Comparison of ENCODE assay signal across 11 mouse cellular contexts in the genomic region with DNA sequence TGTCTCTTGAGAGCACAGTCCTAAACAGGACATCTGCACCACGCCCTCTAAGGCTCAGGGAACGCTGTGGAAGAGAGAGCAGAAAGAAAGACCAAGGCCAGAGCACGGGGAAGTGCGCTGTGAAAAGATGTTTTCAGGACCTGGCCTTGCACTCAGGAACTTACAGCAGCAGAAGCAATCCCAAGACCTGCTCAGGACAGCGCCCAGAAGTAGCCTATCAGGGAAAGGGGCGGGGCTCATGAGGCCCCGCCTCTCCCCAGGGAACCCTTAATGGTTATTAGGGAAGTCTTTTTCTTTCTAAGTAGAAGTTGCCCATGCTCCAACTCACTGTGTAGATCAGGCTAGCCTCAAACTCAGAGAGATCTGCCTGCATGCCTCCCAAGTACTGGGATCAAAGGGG.
DNase-seq lines count a peak whose midpoint lies in the region; ATAC-seq lines count a peak whose summit lies in the region.
"Had no signal": no experiment of that assay in that cellular context is flagged by ENCODE, and none has a peak within 500 bp of the region (broad histone marks: within the 10 kb centered on the region; RNA-seq: fewer than 3 reads in every experiment).

No protein-coding gene starts in this region.

- no peaks in the 10 kb centered on the region for H3K4me1 ChIP-seq in kidney, embryonic 14.5 days (ENCODE audit: control insufficient read depth, insufficient read depth, low read length)
- 0 out of 2 replicates have a peak, but pooled peaks cover 3% of the 10 kb centered on the region for H3K4me1 ChIP-seq in intestine, embryonic 16.5 days (ENCODE audit: control insufficient read depth, insufficient read depth, low read length)
- H3K4me1 ChIP-seq in forebrain, embryonic 13.5 days, result no peaks in the 10 kb centered on the region

- H3K36me3 ChIP-seq in kidney, embryonic 14.5 days (ENCODE audit: control insufficient read depth, insufficient read depth, low read length), result peaks cover 4% of the 10 kb centered on the region; the same call in 1 of the 2 replicates
- H3K36me3 ChIP-seq in intestine, embryonic 16.5 days (ENCODE audit: control insufficient read depth, insufficient read depth, low read length), result no peaks in the 10 kb centered on the region; the same call in 1 of the 2 replicates
- peaks cover 10% of the 10 kb centered on the region for H3K36me3 ChIP-seq in forebrain, embryonic 13.5 days (ENCODE audit: poor library complexity, severe bottlenecking)

- H3K4me3 ChIP-seq in kidney, embryonic 14.5 days (ENCODE audit: low read length), result no peak overlapping the region
- no peak overlapping the region for H3K4me3 ChIP-seq in intestine, embryonic 16.5 days (ENCODE audit: low read length)
- H3K4me3 ChIP-seq in forebrain, embryonic 13.5 days, result no peak overlapping the region

- no peak overlapping the region for H3K4me2 ChIP-seq in kidney, embryonic 14.5 days (replicated peaks; ENCODE audit: low read depth, low read length)
- no peak overlapping the region for H3K4me2 ChIP-seq in intestine, embryonic 16.5 days (ENCODE audit: low read depth, low read length)
- no peak overlapping the region for H3K4me2 ChIP-seq in forebrain, embryonic 13.5 days

- H3K9ac ChIP-seq in kidney, embryonic 14.5 days (ENCODE audit: low read depth, low read length), result no peak overlapping the region
- H3K9ac ChIP-seq in intestine, embryonic 16.5 days (ENCODE audit: low read depth, low read length), result no peak overlapping the region
- no peak overlapping the region for H3K9ac ChIP-seq in forebrain, embryonic 13.5 days

- H3K27ac ChIP-seq in kidney, embryonic 14.5 days (ENCODE audit: low read depth, low read length), result no peak overlapping the region
- H3K27ac ChIP-seq in intestine, embryonic 16.5 days (ENCODE audit: low read length), result no peak overlapping the region
- H3K27ac ChIP-seq in forebrain, embryonic 13.5 days, result no peak overlapping the region

- no peaks in the 10 kb centered on the region for H3K9me3 ChIP-seq in kidney, embryonic 14.5 days (ENCODE audit: control insufficient read depth, low read length)
- H3K9me3 ChIP-seq in intestine, embryonic 16.5 days (ENCODE audit: control insufficient read depth, low read length), result no peaks in the 10 kb centered on the region
- H3K9me3 ChIP-seq in forebrain, embryonic 13.5 days (replicated peaks), result no peaks in the 10 kb centered on the region

- no peak for DNase-seq in kidney, adult 18-20 months
- DNase-seq in WW6 (ENCODE audit: low read depth, low spot score), result peak; percentile 31
- DNase-seq in lung, postnatal 36 days, result peak; percentile 50
- DNase-seq in thymus, postnatal 4 days, result no peak
- no peak for DNase-seq in frontal cortex, postnatal 10 days (ENCODE audit: low spot score in 2 of 2)
- DNase-seq: cerebellum, adult 18-20 months; gastrocnemius, postnatal 14 days; retina, postnatal 1 day had no signal

- WGBS in kidney, embryonic 14.5 days, result 27% methylated on average over 7 of the region's 7 CpGs
- 17% methylated on average over 7 of the region's 7 CpGs for WGBS in intestine, embryonic 16.5 days
- 29% methylated on average over 7 of the region's 7 CpGs for WGBS in forebrain, embryonic 13.5 days

- no peaks in the 10 kb centered on the region for H3K27me3 ChIP-seq in kidney, embryonic 14.5 days (ENCODE audit: control insufficient read depth, insufficient read depth, low read length)
- no peaks in the 10 kb centered on the region for H3K27me3 ChIP-seq in intestine, embryonic 16.5 days (replicated peaks; ENCODE audit: control insufficient read depth, insufficient read depth, low read length)
- H3K27me3 ChIP-seq in forebrain, embryonic 13.5 days, result no peaks in the 10 kb centered on the region

- ATAC-seq in kidney, embryonic 14.5 days (ENCODE audit: low FRiP score, low TSS enrichment), result peak; percentile 52; the same call in 1 of the 2 replicates
- peak; percentile 59; the same call in 1 of the 2 replicates for ATAC-seq in intestine, embryonic 16.5 days
- ATAC-seq in forebrain, embryonic 13.5 days, result no peak

Comparison
In these comparisons a context has a peak if more than half of its experiments do, and no peak if none do; other contexts are left out.
1. DNase-seq: peak in WW6 (single experiment) and lung, postnatal 36 days (single experiment); none in kidney, adult 18-20 months (single experiment), thymus, postnatal 4 days (single experiment) and frontal cortex, postnatal 10 days (0 of 2).